Mouse (Mus musculus): ENCODE measurements around the gene Vamp9.

DNA sequence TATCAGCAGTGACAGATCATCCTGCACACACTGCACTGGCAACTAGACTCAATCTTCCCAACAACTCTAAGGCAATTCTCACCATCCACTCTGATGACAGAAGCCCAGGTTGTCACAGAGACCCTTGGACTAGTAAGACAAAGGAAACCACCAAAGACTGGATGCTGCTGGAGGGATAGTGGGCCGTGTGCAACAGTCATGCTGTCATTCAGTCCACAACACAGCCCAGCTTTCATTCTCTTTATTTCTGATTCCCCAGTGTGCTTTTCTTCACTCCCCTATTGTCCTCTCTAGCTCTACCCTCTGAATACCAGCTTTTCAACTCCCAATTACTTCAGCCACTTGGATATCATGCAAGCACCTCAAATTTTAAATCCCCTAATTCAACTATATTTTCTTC, 47.8 kb downstream of the Vamp9 start:
- TF ChIP-seq CTCF (IDR thresholded peaks at IDR 0.05; ENCODE audit: low read depth) (no peak), EP300 (optimal IDR thresholded peaks at IDR 0.05) (no peak)

Measured in stomach, postnatal 0 days (tissue).